Mouse (Mus musculus) limb, embryonic 10.5 days (tissue): ENCODE data around the gene Arhgef40. TPM values are rescaled to one million over a fixed set of nuclear protein-coding genes. Genes with fewer than 3 reads are reported as not detected.

ENCODE experiments used
- DNase-seq: peaks from one replicate; pipeline ENCODE4 v3.0.0-alpha.2; 2017; ENCODE audit warnings: low spot score
- H3K27ac ChIP-seq: fragments of 300-500 bp; sonication (generic); 2 replicates; pipeline ENCODE4 v1.5.1; 2016; ENCODE audit warnings: mild to moderate bottlenecking
- H3K27me3 ChIP-seq: fragments of 300-500 bp; sonication (generic); 2 replicates; pipeline ENCODE4 v1.6.1; 2016; ENCODE audit warnings: low read depth, mild to moderate bottlenecking; ENCODE audit not compliant: poor library complexity, severe bottlenecking
- H3K36me3 ChIP-seq: fragments of 300-500 bp; sonication (generic); 2 replicates; pipeline ENCODE4 v1.6.1; 2016; ENCODE audit warnings: mild to moderate bottlenecking, moderate library complexity
- H3K4me1 ChIP-seq: fragments of 300-500 bp; sonication (generic); 2 replicates; pipeline ENCODE4 v1.6.1; 2016
- H3K4me3 ChIP-seq: fragments of 300-500 bp; sonication (generic); 2 replicates; pipeline ENCODE4 v1.5.1; 2016; ENCODE audit warnings: mild to moderate bottlenecking, moderate library complexity
- H3K9me3 ChIP-seq: fragments of 300-500 bp; sonication (generic); replicated peaks from 2 replicates; pipeline ENCODE4 v1.6.1; 2016; ENCODE audit warnings: mild to moderate bottlenecking
- WGBS: fragments of 180-500 bp; shearing (Covaris S2); methylation state at CpG from one replicate; pipeline ENCODE4 v1.1.7; 2016; 5-methylcytosine and 5-hydroxymethylcytosine counted together
- polyA plus RNA-seq: library from polyadenylated mRNA; unstranded; fragments of >200 nt; fragmentation: Nextera tagmentation; extraction: Ambion mirVana; gene quantifications from 2 replicates; pipeline ENCODE4 v1.2.1, GENCODE M21; 2016

Arhgef40 gene
- polyA plus RNA-seq, 1 experiment from 2014 or later, result 236 TPM

GRCm38 (mm10) chr14:51986153-51986505 is 1.6 kb downstream of the Arhgef40 start:
- H3K4me3 ChIP-seq, result peak overlapping the region; percentile 78
- peak overlapping the region; percentile 98 for H3K27ac ChIP-seq
- peaks cover 46% of the 10 kb centered on the region for H3K4me1 ChIP-seq
- DNase-seq, result no peak
- 6% methylated on average over 7 of the region's 7 CpGs for WGBS
- 0 out of 2 replicates have a peak, but pooled peaks cover 4% of the 10 kb centered on the region for H3K27me3 ChIP-seq
- H3K36me3 ChIP-seq, result peaks cover 46% of the 10 kb centered on the region
- H3K9me3 ChIP-seq, result no peaks in the 10 kb centered on the region

GRCm38 (mm10) chr14:51987177-51987576 is 2.7 kb downstream of the Arhgef40 start:
- Histone ChIP-seq H3K9me3 (no peaks in the 10 kb centered on the region), H3K27me3 (0 out of 2 replicates have a peak, but pooled peaks cover 4% of the 10 kb centered on the region), H3K27ac (0 out of 2 replicates have a peak overlapping the region, but pooled peaks have one; percentile 98), H3K36me3 (peaks cover 56% of the 10 kb centered on the region), H3K4me3 (peak overlapping the region; percentile 78; the same call in 1 of the 2 replicates), H3K4me1 (peaks cover 46% of the 10 kb centered on the region)
- DNase-seq, result no peak
- WGBS, result 96% methylated on average over 6 of the region's 6 CpGs

- Histone ChIP-seq H3K36me3 (peaks cover 70% of the 10 kb centered on the region), H3K4me3 (no peak overlapping the region), H3K27ac (0 out of 2 replicates have a peak overlapping the region, but pooled peaks have one; percentile 4), H3K27me3 (0 out of 2 replicates have a peak, but pooled peaks cover 4% of the 10 kb centered on the region), H3K4me1 (peaks cover 40% of the 10 kb centered on the region), H3K9me3 (no peaks in the 10 kb centered on the region)
- 78% methylated on average over 12 of the region's 12 CpGs for WGBS
- no peak for DNase-seq
Observed at GRCm38 (mm10) chr14:51988731-51989130, 4.2 kb downstream of the Arhgef40 start.

GRCm38 (mm10) chr14:51989461-51989970 is 5.0 kb downstream of the Arhgef40 start:
- no peaks in the 10 kb centered on the region for H3K9me3 ChIP-seq
- no peak overlapping the region for H3K4me3 ChIP-seq
- WGBS, result 77% methylated on average over 12 of the region's 12 CpGs
- no peak for DNase-seq
- H3K4me1 ChIP-seq, result peaks cover 33% of the 10 kb centered on the region
- 0 out of 2 replicates have a peak overlapping the region, but pooled peaks have one; percentile 38 for H3K27ac ChIP-seq
- H3K36me3 ChIP-seq, result peaks cover 78% of the 10 kb centered on the region
- 0 out of 2 replicates have a peak, but pooled peaks cover 4% of the 10 kb centered on the region for H3K27me3 ChIP-seq

- H3K4me1 ChIP-seq, result 0 out of 2 replicates have a peak, but pooled peaks cover 3% of the 10 kb centered on the region
- no peaks in the 10 kb centered on the region for H3K9me3 ChIP-seq
- WGBS, result 89% methylated on average over 4 of the region's 4 CpGs
- DNase-seq, result no peak
- H3K27ac ChIP-seq, result no peak overlapping the region
- peaks cover 98% of the 10 kb centered on the region for H3K36me3 ChIP-seq
- no peak overlapping the region for H3K4me3 ChIP-seq
- no peaks in the 10 kb centered on the region for H3K27me3 ChIP-seq
Observed at GRCm38 (mm10) chr14:51994453-51994852, 9.9 kb downstream of the Arhgef40 start.

GRCm38 (mm10) chr14:51995219-51995871 is 10.8 kb downstream of the Arhgef40 start:
- peaks cover 98% of the 10 kb centered on the region for H3K36me3 ChIP-seq
- H3K4me3 ChIP-seq, result no peak overlapping the region
- DNase-seq, result no peak
- no peaks in the 10 kb centered on the region for H3K4me1 ChIP-seq
- no peak overlapping the region for H3K27ac ChIP-seq
- no peaks in the 10 kb centered on the region for H3K27me3 ChIP-seq
- no peaks in the 10 kb centered on the region for H3K9me3 ChIP-seq
- WGBS, result 80% methylated on average over 12 of the region's 12 CpGs

GRCm38 (mm10) chr14:51996231-51996841 is 11.8 kb downstream of the Arhgef40 start:
- WGBS, result 91% methylated on average over 13 of the region's 13 CpGs

GRCm38 (mm10) chr14:51996866-51997265 is 12.3 kb downstream of the Arhgef40 start:
- no peaks in the 10 kb centered on the region for H3K27me3 ChIP-seq
- peaks cover 97% of the 10 kb centered on the region for H3K36me3 ChIP-seq
- no peak for DNase-seq
- no peaks in the 10 kb centered on the region for H3K4me1 ChIP-seq
- 80% methylated on average over 17 of the region's 17 CpGs for WGBS
- H3K9me3 ChIP-seq, result no peaks in the 10 kb centered on the region
- H3K27ac ChIP-seq, result no peak overlapping the region
- H3K4me3 ChIP-seq, result no peak overlapping the region

More at GRCm38 (mm10) chr14:51996231-51996841, 11.8 kb downstream of the Arhgef40 start:
- Histone ChIP-seq H3K4me1 (no peaks in the 10 kb centered on the region), H3K27me3 (no peaks in the 10 kb centered on the region), H3K27ac (no peak overlapping the region), H3K4me3 (no peak overlapping the region), H3K9me3 (no peaks in the 10 kb centered on the region), H3K36me3 (peaks cover 98% of the 10 kb centered on the region)
- no peak for DNase-seq

- Histone ChIP-seq H3K4me1 (no peaks in the 10 kb centered on the region), H3K36me3 (peaks cover 97% of the 10 kb centered on the region)
- DNase-seq, result no peak
Observed at GRCm38 (mm10) chr14:51997483-51997882, 13.0 kb downstream of the Arhgef40 start.

GRCm38 (mm10) chr14:52003981-52004495 is 19.5 kb downstream of the Arhgef40 start:
- no peak for DNase-seq
- 0 out of 2 replicates have a peak overlapping the region, but pooled peaks have one; percentile 25 for H3K27ac ChIP-seq

More at GRCm38 (mm10) chr14:51997483-51997882, 13.0 kb downstream of the Arhgef40 start:
- H3K27ac ChIP-seq, result no peak overlapping the region
- H3K4me3 ChIP-seq, result no peak overlapping the region
- H3K9me3 ChIP-seq, result no peaks in the 10 kb centered on the region
- WGBS, result 91% methylated on average over 14 of the region's 14 CpGs
- no peaks in the 10 kb centered on the region for H3K27me3 ChIP-seq

GRCm38 (mm10) chr14:52005141-52005540 is 20.6 kb downstream of the Arhgef40 start:
- H3K4me3 ChIP-seq, result no peak overlapping the region
- H3K36me3 ChIP-seq, result peaks cover 88% of the 10 kb centered on the region
- H3K27me3 ChIP-seq, result no peaks in the 10 kb centered on the region
- no peak overlapping the region for H3K27ac ChIP-seq
- H3K4me1 ChIP-seq, result peaks cover 27% of the 10 kb centered on the region
- no peaks in the 10 kb centered on the region for H3K9me3 ChIP-seq
- 87% methylated on average over 7 of the region's 7 CpGs for WGBS
- DNase-seq, result no peak

More at GRCm38 (mm10) chr14:52003981-52004495, 19.5 kb downstream of the Arhgef40 start:
- 58% methylated on average over 16 of the region's 16 CpGs for WGBS
- Histone ChIP-seq H3K36me3 (peaks cover 94% of the 10 kb centered on the region), H3K4me1 (peaks cover 16% of the 10 kb centered on the region), H3K4me3 (no peak overlapping the region), H3K27me3 (no peaks in the 10 kb centered on the region), H3K9me3 (no peaks in the 10 kb centered on the region)

GRCm38 (mm10) chr14:52005616-52006015 is 21.1 kb downstream of the Arhgef40 start:
- no peaks in the 10 kb centered on the region for H3K27me3 ChIP-seq
- H3K4me1 ChIP-seq, result peaks cover 32% of the 10 kb centered on the region
- H3K9me3 ChIP-seq, result no peaks in the 10 kb centered on the region
- H3K27ac ChIP-seq, result no peak overlapping the region
- no peak overlapping the region for H3K4me3 ChIP-seq
- 90% methylated on average over 6 of the region's 6 CpGs for WGBS
- H3K36me3 ChIP-seq, result peaks cover 84% of the 10 kb centered on the region
- no peak for DNase-seq

- WGBS, result 82% methylated on average over 8 of the region's 8 CpGs
- Histone ChIP-seq H3K36me3 (peaks cover 77% of the 10 kb centered on the region), H3K4me3 (no peak overlapping the region), H3K27ac (no peak overlapping the region), H3K9me3 (no peaks in the 10 kb centered on the region), H3K4me1 (peaks cover 38% of the 10 kb centered on the region), H3K27me3 (no peaks in the 10 kb centered on the region)
- no peak for DNase-seq
Observed at GRCm38 (mm10) chr14:52006241-52006640, 21.7 kb downstream of the Arhgef40 start.
